Mouse (Mus musculus) monocyte, adult 5-6 weeks (primary cell): ENCODE results near the gene Frem1. TPM values are rescaled to one million over a fixed set of nuclear protein-coding genes. Genes with fewer than 3 reads are reported as not detected.
A peak's percentile ranks its signal among the peaks of the same experiment; 100 is the strongest.

Experiments
- ATAC-seq: fragments of 153-309, 156-312 bp; replicated peaks from 2 replicates; pipeline ENCODE4 v1.8.0; 2017; ENCODE audit warnings: mild to moderate bottlenecking; ENCODE audit not compliant: low TSS enrichment, insufficient number of reproducible peaks, severe bottlenecking, poor library complexity, low FRiP score
- total RNA-seq: library from RNA; stranded (forward); fragments of 200-1000, 200-491, 200-594 nt; gene quantifications from 3 replicates; pipeline ENCODE4 v1.2.3, GENCODE M21; 2017

The Frem1 gene
- total RNA-seq, 1 experiment from 2014 or later, result not detected

- no peak for ATAC-seq
Observed at GRCm38 (mm10) chr4:82945572-82946275, 106.4 kb downstream of the Frem1 start.

- no peak for ATAC-seq
Observed at GRCm38 (mm10) chr4:82940680-82941079, 111.5 kb downstream of the Frem1 start.

GRCm38 (mm10) chr4:82940248-82940647 is 111.9 kb downstream of the Frem1 start:
- ATAC-seq, result no peak

DNA sequence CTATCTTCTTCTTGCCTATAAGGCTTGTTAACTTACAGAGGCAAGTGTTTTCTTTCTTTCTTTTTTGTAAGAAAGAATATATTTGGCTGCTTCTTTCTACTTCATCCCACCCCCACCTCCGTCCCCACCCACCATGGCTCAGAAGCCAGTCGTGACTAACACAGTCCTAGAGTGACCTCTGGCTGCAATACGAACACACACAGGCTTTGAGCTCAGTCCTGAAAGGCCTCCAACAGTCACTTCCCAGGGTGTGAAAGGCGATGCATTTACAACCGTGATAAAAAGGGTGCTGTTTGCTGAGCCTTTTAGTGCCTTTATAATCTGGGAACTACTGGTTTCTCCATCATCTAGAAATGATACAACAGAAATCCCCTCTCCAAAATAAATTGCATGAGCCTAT is 117.8 kb downstream of the Frem1 start:
- ATAC-seq, result no peak

DNA sequence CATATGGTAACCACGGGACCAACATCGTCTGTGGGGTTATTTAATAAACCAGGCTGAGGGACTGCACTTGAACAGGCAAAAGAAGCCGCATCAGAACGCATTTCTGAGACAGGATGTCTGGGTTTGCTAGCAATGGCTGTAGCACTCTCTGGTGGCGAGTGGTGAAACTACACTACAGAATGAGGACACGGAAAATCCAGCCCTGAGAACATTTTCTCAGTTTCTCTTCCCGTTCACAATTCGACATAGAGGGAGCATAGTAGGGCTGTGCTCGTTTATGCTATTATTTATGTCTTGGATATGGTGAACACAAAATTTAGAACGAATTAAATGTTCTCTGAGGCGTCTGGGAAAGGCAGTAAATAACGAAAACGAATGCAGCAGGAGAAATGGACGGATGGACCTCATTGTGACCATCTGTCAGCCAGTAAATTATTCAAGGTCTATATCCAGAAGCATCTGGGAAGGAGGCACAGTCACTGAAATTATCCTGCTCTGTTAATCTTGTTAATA is 118.4 kb downstream of the Frem1 start:
- ATAC-seq, result peak; percentile 76

DNA sequence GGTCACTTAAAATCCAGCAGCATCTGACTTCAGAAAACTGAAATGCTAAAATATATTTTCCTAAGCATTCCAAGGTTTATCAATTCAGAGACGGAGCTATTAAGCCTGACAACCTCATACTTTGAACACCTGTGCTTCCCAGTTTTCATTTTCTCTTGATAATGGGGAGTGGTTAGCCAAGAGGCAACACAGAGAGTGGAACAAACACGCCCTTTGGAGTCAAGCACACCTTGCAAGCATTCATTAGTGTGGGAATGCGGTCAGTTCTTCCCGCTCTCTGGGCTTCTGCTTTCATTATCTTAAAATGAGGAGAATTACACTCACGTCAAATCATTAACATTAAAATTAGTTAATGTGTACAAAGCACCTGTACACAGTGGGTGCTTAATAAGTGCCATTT is 122.1 kb downstream of the Frem1 start:
- no peak for ATAC-seq

GRCm38 (mm10) chr4:82921962-82922361 is 130.2 kb downstream of the Frem1 start:
- ATAC-seq, result no peak

DNA sequence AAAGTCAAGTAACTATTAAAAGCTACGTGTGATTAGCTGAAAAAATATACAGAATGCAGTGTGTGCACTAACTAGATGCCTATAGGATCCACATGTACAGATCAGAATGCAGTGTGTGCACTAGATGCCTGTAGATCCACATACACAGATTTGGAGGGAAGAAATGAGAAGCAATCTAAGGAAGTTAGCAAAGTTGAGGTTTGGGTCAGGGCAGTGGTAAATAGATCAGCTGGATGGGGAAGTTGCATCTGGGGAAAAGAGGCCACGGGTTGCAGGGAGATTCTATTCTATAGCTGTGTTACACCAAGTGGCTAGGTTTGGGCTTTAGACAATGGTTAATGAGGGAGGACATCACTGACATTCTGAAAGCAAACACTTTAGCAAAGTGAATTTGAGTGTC is 133.5 kb downstream of the Frem1 start:
- no peak for ATAC-seq

DNA sequence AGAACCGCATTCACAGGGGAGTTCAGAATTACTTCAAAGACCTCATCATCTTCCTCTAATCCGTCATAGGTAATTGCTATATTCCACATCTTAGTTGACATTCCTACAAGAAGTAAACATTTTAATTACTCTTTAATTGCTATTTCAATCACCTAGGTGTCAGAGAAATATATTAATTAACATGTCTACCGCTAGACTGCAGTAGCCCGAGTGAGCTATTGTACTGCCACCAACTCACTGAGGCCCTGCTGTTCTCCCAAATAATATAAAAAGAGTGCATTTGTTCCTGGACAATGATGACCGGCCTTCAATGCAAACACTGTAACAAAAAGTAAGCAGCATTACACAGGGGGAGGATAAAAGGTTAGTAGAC is 135.5 kb downstream of the Frem1 start:
- ATAC-seq, result no peak

GRCm38 (mm10) chr4:82916003-82916677 is 136.0 kb downstream of the Frem1 start:
- no peak for ATAC-seq

DNA sequence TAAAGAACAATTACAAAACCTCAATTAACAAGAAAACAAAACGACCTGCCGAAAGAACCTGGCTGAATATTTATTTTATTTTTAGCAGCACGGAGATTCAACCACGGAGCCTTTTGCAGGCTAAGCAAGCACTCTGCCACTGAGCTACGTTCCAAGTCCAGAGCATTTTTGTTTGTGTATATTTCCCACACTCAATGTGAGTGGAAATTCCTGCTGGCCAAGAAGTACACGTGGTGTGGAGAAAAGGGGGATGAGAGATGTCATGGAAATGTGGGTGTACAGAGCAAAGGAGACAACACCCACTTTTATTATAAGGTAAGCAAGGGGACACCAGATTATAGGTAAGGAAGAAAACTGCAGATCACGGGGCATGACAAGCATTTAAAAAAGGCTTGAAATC is 136.6 kb downstream of the Frem1 start:
- no peak for ATAC-seq

DNA sequence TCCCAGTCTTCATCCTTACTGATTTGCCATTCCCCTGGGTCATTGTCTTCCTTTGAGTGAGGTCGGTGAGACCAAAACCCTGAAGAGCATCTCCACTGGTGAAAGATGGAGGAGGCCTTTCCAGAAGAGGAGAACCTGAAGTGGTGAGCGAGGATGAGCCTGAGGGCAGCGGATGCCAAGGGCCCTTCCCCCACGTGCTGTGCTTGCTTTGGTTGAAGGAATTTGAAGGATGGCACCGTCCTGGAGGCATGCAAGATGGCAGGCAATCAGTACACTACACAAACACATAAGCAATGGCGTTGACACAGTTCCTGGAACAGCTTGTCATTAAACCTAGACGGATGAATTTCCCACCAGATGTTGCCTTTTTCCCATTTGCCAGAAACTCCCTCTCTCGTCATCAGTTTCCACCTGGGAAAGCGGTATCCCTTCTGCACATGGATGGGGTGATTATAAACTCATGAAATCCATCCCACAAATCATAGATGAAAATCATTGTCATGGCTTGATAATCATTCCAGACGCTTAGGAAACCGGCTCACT is 137.5 kb downstream of the Frem1 start:
- no peak for ATAC-seq

GRCm38 (mm10) chr4:82895227-82895626 is 156.9 kb downstream of the Frem1 start:
- no peak for ATAC-seq

DNA sequence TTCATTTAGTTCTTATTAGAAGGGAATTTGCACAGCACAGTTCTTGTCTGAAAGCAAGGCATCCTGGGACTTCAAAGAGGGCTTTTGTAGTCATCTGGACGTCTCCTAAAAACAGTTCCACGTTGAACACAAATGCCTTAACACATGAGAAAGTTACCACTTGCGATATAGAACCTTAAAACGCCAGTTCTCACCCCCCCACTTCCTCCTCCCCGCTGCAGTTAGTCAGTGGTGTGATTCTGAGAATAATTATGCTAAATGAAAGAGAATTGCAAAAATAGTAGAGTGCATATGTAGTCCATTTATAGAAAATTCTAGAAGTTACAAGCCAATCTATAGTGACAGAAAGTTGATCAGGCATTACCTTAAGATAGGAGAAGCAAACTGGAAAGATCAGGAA is 159.9 kb downstream of the Frem1 start:
- no peak for ATAC-seq

GRCm38 (mm10) chr4:82891566-82891965 is 160.6 kb downstream of the Frem1 start:
- ATAC-seq, result no peak

DNA sequence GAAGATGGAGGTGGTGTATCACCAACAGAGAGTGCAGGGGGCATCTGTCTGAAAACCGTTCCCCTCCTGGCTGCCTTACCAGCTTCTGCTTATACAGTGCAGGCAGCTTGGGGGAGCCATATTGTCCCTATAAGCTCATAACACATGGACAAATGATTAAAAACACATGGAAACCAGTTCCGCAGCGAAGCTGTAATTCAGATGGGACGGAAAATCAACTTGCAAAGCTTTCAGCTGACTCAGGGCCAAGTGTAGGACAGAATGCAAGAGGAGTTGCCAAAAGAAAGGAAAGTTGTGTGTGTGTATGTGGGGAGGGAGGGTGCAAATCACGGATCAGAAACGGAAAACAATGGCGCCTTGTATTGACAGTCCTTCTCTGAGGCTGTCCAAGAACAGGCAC is 161.1 kb downstream of the Frem1 start:
- no peak for ATAC-seq

- no peak for ATAC-seq
Observed at GRCm38 (mm10) chr4:82890585-82890984, 161.6 kb downstream of the Frem1 start.

GRCm38 (mm10) chr4:82886148-82886547 is 166.0 kb downstream of the Frem1 start:
- no peak for ATAC-seq

- no peak for ATAC-seq
Observed at GRCm38 (mm10) chr4:82885535-82885913, 166.6 kb downstream of the Frem1 start.
